In the genomic region with DNA sequence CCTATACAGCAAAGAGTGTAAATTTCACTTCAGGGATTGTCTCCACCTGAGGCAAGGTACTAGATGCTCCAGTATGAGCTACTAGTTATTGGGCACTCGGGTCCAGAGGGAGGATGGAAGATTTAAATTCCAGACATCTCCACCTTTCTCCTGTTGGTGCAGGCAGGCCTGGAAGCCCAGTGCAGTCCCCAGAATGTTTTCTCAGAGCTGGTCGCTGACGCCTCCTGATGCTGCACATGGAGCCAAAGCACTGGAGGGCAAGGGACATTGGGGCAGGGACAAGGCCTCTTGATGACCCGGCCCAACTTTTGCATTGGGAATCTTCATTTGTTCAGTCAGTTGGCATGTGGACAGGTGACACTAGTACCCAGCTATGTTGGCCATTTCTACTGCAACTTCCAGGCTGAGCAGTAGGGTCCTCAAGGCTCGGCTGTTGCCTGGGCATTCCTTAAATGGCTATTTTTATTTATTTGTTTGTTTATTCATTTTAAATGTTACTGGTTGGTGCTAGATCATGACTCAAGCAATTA, we compare ENCODE assay signal across 19 mouse cellular contexts.
A peak's percentile ranks its signal among the peaks of the same experiment; 100 is the strongest.
DNase-seq lines count a peak whose midpoint lies in the region; ATAC-seq and TF ChIP-seq lines count a peak whose summit lies in the region.
"Had no signal": no experiment of that assay in that cellular context is flagged by ENCODE, and none has a peak within 500 bp of the region (broad histone marks: within the 10 kb centered on the region; RNA-seq: fewer than 3 reads in every experiment).

No protein-coding gene starts in this region.

- no peaks in the 10 kb centered on the region for H3K79me2 ChIP-seq in heart, adult 2 months (replicated peaks; ENCODE audit: control insufficient read depth, insufficient read depth, low read length)

- H3K9ac ChIP-seq in heart, adult 2 months (ENCODE audit: low read depth, low read length) = no peak overlapping the region
- no peak overlapping the region for H3K9ac ChIP-seq in midbrain, embryonic 11.5 days (ENCODE audit: low read length)
- no peak overlapping the region for H3K9ac ChIP-seq in midbrain, postnatal 0 days (replicated peaks; ENCODE audit: low read length, poor library complexity, severe bottlenecking)
- no peak overlapping the region for H3K9ac ChIP-seq in stomach, postnatal 0 days (ENCODE audit: low read length)
- H3K9ac ChIP-seq: embryonic facial prominence, embryonic 13.5 days; forebrain, embryonic 13.5 days; forebrain, postnatal 0 days; heart, embryonic 12.5 days; heart, embryonic 15.5 days; hindbrain, embryonic 14.5 days had no signal

- DNase-seq in heart, adult 11 months = peak; percentile 74
- DNase-seq in heart, adult 2 months = no peak
- peak; percentile 37 for DNase-seq in midbrain, embryonic 11.5 days (ENCODE audit: low spot score, missing footprints)
- DNase-seq in midbrain, postnatal 0 days (ENCODE audit: low spot score) = no peak
- peak; percentile 9 for DNase-seq in stomach, postnatal 0 days (ENCODE audit: low spot score)
- DNase-seq in right cerebral cortex, postnatal 4 days = no peak
- DNase-seq: embryo, embryonic 11 days had no signal

- intact Hi-C loops in heart, adult 2 months (cut with DNase I) = no loop called here

- no peak overlapping the region for H3K27ac ChIP-seq in heart, adult 2 months
- H3K27ac ChIP-seq in midbrain, embryonic 11.5 days (ENCODE audit: low read depth, low read length) = no peak overlapping the region
- no peak overlapping the region for H3K27ac ChIP-seq in midbrain, postnatal 0 days (ENCODE audit: low read depth, low read length)
- H3K27ac ChIP-seq in stomach, postnatal 0 days (replicated peaks) = no peak overlapping the region
- H3K27ac ChIP-seq: embryonic facial prominence, embryonic 10.5 days; embryonic facial prominence, embryonic 13.5 days; forebrain, embryonic 13.5 days; gastrocnemius, adult 2 months; heart, embryonic 15.5 days; hindbrain, embryonic 10.5 days; hindbrain, embryonic 14.5 days had no signal

- TF ChIP-seq CTCF in heart, adult 2 months (IDR thresholded peaks at IDR 0.05) = no peak
- TF ChIP-seq CTCF in midbrain, postnatal 0 days (IDR thresholded peaks at IDR 0.05) = no peak
- no peak for TF ChIP-seq CTCF in stomach, postnatal 0 days (IDR thresholded peaks at IDR 0.05; ENCODE audit: low read depth)

- no peak for TF ChIP-seq POLR2A in heart, adult 2 months (IDR thresholded peaks at IDR 0.05; ENCODE audit: insufficient read depth, low read depth, low read length)

- H3K9me3 ChIP-seq in midbrain, embryonic 11.5 days (ENCODE audit: control insufficient read depth, low read length) = no peaks in the 10 kb centered on the region
- H3K9me3 ChIP-seq in midbrain, postnatal 0 days (ENCODE audit: low read length) = no peaks in the 10 kb centered on the region; the same call in 1 of the 2 replicates
- H3K9me3 ChIP-seq in stomach, postnatal 0 days (ENCODE audit: control insufficient read depth, low read length) = no peaks in the 10 kb centered on the region
- H3K9me3 ChIP-seq: embryonic facial prominence, embryonic 10.5 days; embryonic facial prominence, embryonic 13.5 days; forebrain, embryonic 13.5 days; heart, embryonic 15.5 days; hindbrain, embryonic 10.5 days had no signal

- ATAC-seq in midbrain, embryonic 11.5 days (ENCODE audit: low FRiP score) = no peak
- ATAC-seq in midbrain, postnatal 0 days (ENCODE audit: low FRiP score) = no peak
- ATAC-seq in stomach, postnatal 0 days (ENCODE audit: low FRiP score, low TSS enrichment) = no peak
- ATAC-seq: activated CD4-positive, CD25-positive, alpha-beta regulatory T cell, adult 4 months; forebrain, embryonic 13.5 days; forebrain, postnatal 0 days; intestine, postnatal 0 days had no signal

- no peaks in the 10 kb centered on the region for H3K4me1 ChIP-seq in heart, adult 2 months (ENCODE audit: control insufficient read depth, insufficient read depth, low read length)
- no peaks in the 10 kb centered on the region for H3K4me1 ChIP-seq in midbrain, embryonic 11.5 days (ENCODE audit: control insufficient read depth, insufficient read depth, low read length)
- H3K4me1 ChIP-seq in midbrain, postnatal 0 days (ENCODE audit: insufficient read depth, low read length) = no peaks in the 10 kb centered on the region
- no peaks in the 10 kb centered on the region for H3K4me1 ChIP-seq in stomach, postnatal 0 days (replicated peaks; ENCODE audit: control insufficient read depth, insufficient read depth)
- H3K4me1 ChIP-seq: embryonic facial prominence, embryonic 10.5 days; embryonic facial prominence, embryonic 13.5 days; forebrain, embryonic 13.5 days; heart, embryonic 12.5 days; heart, embryonic 15.5 days had no signal

- H3K4me3 ChIP-seq in heart, adult 2 months = no peak overlapping the region
- H3K4me3 ChIP-seq in midbrain, embryonic 11.5 days (ENCODE audit: low read depth, low read length) = no peak overlapping the region
- no peak overlapping the region for H3K4me3 ChIP-seq in midbrain, postnatal 0 days (ENCODE audit: low read depth, low read length)
- H3K4me3 ChIP-seq in stomach, postnatal 0 days (ENCODE audit: low read depth, low read length) = no peak overlapping the region
- H3K4me3 ChIP-seq: embryonic facial prominence, embryonic 10.5 days; embryonic facial prominence, embryonic 13.5 days; erythroblast, embryonic 14.5 days; forebrain, embryonic 13.5 days; gastrocnemius, adult 2 months; heart, embryonic 12.5 days; heart, embryonic 15.5 days; hindbrain, embryonic 10.5 days had no signal

- WGBS in heart, adult 2 months = 90% methylated on average over 5 of the region's 5 CpGs
- 89% methylated on average over 5 of the region's 5 CpGs for WGBS in midbrain, embryonic 11.5 days
- WGBS in midbrain, postnatal 0 days = 91% methylated on average over 5 of the region's 5 CpGs
- WGBS in stomach, postnatal 0 days = 82% methylated on average over 5 of the region's 5 CpGs

- no peaks in the 10 kb centered on the region for H3K27me3 ChIP-seq in heart, adult 2 months (ENCODE audit: control insufficient read depth, insufficient read depth, low read length)
- no peaks in the 10 kb centered on the region for H3K27me3 ChIP-seq in midbrain, embryonic 11.5 days (ENCODE audit: control insufficient read depth, insufficient read depth, low read length)
- H3K27me3 ChIP-seq in midbrain, postnatal 0 days (ENCODE audit: insufficient read depth, low read length) = no peaks in the 10 kb centered on the region
- H3K27me3 ChIP-seq in stomach, postnatal 0 days (ENCODE audit: control insufficient read depth, insufficient read depth, low read length) = no peaks in the 10 kb centered on the region
- H3K27me3 ChIP-seq: embryonic facial prominence, embryonic 13.5 days; forebrain, embryonic 13.5 days had no signal

- H3K36me3 ChIP-seq in heart, adult 2 months (ENCODE audit: control insufficient read depth, insufficient read depth, low read length) = no peaks in the 10 kb centered on the region
- H3K36me3 ChIP-seq in midbrain, embryonic 11.5 days (ENCODE audit: control insufficient read depth, insufficient read depth, low read length) = no peaks in the 10 kb centered on the region
- H3K36me3 ChIP-seq in midbrain, postnatal 0 days (ENCODE audit: insufficient read depth, low read length) = no peaks in the 10 kb centered on the region
- H3K36me3 ChIP-seq in stomach, postnatal 0 days (ENCODE audit: control insufficient read depth, insufficient read depth, low read length) = no peaks in the 10 kb centered on the region
- H3K36me3 ChIP-seq: embryonic facial prominence, embryonic 10.5 days; embryonic facial prominence, embryonic 13.5 days; heart, embryonic 12.5 days; heart, embryonic 15.5 days; hindbrain, embryonic 10.5 days had no signal

- no peak for TF ChIP-seq EP300 in heart, adult 2 months (IDR thresholded peaks at IDR 0.05; ENCODE audit: insufficient read depth, low read depth, low read length)
- TF ChIP-seq EP300 in stomach, postnatal 0 days (optimal IDR thresholded peaks at IDR 0.05) = no peak

- H3K4me2 ChIP-seq in midbrain, embryonic 11.5 days = no peak overlapping the region
- H3K4me2 ChIP-seq in midbrain, postnatal 0 days (ENCODE audit: low read depth, low read length, poor library complexity, severe bottlenecking) = no peak overlapping the region
- H3K4me2 ChIP-seq in stomach, postnatal 0 days (replicated peaks; ENCODE audit: low read depth) = no peak overlapping the region
- H3K4me2 ChIP-seq: embryonic facial prominence, embryonic 13.5 days; forebrain, embryonic 13.5 days; heart, embryonic 12.5 days; heart, embryonic 15.5 days; hindbrain, embryonic 14.5 days had no signal

Comparison
In these comparisons a context has a peak if more than half of its experiments do, and no peak if none do; other contexts are left out.
1. DNase-seq: peak in heart, adult 11 months (single experiment), midbrain, embryonic 11.5 days (single experiment) and stomach, postnatal 0 days (single experiment); none in heart, adult 2 months (0 of 2), midbrain, postnatal 0 days (single experiment) and right cerebral cortex, postnatal 4 days (single experiment).